Mouse (Mus musculus): ENCODE measurements around the gene Gm21988. TPM values are rescaled to one million over a fixed set of nuclear protein-coding genes. Genes with fewer than 3 reads are reported as not detected.

Gm21988 gene
- polyA plus RNA-seq (2017; shearing (Covaris generic)): 1 to 10 TPM; 5.2 to 7.6 TPM

DNA sequence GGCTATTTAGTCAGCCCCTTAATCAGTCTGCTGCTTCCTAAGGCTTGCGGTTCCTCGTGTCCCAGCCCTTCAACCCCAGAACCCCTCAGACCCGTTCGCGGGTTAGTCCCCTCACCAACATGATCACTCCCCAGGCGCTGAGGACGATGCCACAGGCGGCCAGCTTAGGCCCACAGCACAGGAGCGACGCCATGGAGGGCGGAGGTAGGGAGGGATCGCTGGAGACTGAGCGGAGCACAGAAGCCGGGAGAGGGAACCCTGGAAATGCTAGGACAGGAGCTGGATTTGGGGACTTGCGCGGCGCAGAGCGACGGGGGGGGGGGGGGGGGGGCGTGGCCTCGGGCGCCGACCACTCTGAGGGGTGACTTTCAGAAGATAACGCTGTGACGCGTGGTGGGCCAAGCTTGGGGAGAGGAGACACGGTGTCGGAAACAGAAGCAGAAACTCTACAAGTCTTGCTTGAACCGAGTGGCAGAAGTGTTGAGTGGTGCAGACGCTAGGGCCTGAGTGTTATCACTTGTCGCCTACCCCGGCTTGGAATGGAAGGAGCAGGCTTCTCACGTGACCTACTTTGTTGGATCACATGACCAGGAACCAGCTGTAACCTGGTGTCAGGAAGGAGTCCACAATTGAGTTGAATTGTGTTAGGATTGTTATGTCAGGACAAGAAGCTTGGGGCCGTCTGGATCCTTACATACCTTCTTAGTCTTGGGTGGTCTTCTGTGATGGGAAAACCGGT, at the start of gene Gm21988, which contains the start of gene Rnasek:
Gene Gm21988 (minus strand): TSS at position 290 of the 739 bp plus-strand sequence.
Gene Rnasek (minus strand): TSS at position 302 of the 739 bp plus-strand sequence.
- peak; percentile 45 for ATAC-seq

DNA sequence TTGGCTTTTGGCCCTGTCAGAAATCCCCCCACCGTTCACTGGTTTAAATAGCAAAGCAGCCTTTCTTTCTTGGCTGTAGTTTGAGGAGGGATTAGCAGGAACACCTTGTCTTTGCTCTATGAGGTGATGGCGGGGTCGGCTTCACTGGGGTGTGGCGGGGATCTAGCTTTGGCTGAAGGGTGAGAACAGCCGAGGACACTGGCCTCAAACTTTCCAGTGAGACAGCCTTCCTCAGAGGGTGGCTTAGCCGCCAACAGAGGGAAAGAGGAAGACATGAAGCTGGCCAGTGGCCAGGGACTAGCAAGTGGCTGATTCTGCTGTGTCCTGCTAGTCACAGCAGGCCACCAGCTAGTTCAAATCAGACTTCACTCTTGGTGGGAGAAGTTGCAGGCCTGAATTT, 49.6 kb upstream of the Gm21988 start:
- ATAC-seq: no peak

DNA sequence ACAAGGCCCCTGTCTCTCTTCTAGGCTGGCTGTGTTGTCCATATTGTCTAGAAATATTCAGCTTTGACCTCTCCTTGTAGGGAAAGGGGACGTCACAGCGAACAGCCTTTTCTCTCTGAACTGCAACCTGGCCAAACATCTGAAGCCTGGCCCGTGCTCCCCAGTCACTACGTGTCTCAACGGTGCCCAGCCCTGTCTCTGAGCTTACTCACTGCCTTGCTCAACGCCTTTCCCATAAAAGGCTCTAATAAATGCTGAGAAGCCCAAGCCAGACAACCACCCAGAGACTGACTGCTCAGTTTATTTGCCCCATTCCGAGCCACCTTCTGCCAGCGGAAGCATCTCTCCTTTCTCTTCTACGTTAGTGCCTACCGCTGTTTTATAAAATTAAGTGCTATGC, 48.5 kb upstream of the Gm21988 start:
- ATAC-seq: no peak

DNA sequence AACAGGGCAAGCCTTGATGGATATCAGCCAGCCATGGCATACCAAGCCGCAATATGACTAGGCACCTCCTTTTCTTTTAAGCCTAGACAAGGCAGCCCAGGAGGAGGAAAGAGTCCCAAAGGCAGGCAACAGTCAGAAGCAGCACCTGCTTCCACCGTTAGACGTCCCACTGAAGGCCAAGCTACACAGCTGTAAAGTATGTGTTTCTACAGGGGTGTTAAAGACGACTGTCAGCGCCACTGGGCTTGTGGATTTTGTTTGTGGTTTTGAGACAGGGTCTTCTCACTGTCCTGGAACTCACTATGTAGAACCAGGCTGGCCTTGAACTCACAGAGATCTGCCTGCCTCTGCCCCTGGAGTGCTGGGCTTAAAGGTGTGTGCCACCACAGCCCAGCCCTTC, 46.1 kb upstream of the Gm21988 start:
- ATAC-seq: no peak

DNA sequence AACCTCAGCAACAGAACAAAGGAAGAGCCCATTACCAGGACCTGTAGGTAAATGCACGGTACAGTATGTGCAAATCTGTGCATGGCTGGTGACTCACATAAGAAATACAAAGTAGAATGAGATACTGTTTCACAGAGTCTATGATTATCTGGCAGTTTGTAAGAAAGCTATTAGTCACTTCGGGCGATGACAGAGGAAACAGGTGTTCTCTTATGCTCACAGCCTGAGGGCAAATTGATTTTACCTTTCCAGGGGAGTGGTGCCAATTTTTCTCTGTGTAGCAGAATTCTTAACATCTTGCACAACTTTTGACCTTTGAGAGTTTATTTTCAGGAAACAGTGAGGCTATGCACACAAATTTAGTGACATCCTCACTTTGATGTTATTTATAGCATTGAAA, 45.1 kb upstream of the Gm21988 start:
- no peak for ATAC-seq

DNA sequence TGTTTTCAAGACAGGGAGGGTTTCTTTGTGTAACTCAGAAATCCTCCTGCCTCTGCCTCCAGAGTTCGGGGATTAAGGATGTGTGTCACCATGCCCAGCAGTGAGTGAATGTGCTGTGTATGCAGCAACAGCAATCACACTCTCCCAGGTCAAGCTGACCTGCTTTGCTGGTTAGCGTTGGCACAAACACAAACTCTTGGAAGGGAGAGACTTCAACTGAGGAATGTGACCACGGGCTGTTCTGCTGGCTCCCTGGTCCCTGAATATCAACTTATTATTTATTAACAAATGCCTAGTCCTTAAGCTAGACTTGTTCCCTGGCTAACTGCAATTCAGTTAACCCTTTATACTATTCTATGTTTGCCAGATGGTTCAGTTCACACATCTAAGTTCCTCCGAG, 44.0 kb upstream of the Gm21988 start:
- no peak for ATAC-seq

DNA sequence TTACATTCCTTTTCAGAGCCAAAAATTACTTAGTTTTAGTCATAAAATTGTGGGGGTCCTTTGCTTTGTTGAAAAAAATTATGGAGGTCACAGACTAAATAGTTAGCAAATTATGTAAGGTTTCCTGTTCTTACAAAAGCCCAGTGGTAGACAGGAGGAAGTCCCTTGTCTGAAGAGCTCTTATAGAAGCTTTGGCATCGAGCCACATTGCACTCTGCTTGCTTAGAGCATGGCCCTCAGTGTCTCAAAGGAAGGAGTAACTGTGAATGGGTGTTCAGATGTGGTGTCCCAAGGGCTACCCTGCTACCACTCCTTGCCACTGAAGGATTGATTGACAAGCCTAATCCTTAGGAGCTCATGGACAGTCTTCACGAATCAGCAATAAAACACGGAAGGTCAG, 40.8 kb upstream of the Gm21988 start:
- ATAC-seq: no peak

DNA sequence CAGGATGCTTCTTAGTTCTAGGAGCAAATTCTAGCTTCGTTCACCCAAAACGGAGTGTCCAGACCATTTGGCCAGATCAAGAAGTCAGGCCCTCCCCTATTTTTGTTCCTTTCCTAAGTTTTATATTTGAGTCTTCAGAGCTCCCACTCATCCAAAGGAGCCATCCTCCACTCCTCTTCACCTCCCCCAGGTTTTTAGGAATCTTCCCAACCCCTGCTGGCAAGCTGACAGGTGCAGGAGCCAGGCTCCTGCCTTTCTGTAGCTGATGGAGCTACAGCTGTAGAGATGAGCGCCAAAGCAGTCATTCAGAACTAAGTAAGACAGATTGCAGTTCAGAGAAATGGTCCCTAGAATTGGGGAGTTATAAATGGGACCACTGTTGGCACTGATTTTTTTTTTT, 39.3 kb upstream of the Gm21988 start:
- ATAC-seq: no peak

DNA sequence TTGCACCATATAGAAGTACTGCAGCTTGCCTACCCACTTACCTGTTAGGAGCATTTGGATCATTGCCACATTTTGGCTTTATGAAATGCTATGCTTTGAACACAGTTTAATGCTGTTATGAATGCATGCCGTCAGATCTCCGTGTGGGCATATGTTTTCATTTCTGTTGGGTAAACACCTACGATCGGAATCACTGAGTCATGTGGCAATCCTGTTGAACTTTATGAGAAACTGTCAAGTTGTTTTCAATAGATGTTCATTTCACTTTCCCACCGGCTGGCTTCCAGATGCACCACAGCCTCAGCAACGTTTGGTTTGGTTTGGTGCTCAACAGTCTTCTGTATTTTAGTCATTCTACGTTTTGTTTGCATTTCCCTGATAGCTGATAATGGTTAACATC, 32.0 kb upstream of the Gm21988 start:
- ATAC-seq: no peak

DNA sequence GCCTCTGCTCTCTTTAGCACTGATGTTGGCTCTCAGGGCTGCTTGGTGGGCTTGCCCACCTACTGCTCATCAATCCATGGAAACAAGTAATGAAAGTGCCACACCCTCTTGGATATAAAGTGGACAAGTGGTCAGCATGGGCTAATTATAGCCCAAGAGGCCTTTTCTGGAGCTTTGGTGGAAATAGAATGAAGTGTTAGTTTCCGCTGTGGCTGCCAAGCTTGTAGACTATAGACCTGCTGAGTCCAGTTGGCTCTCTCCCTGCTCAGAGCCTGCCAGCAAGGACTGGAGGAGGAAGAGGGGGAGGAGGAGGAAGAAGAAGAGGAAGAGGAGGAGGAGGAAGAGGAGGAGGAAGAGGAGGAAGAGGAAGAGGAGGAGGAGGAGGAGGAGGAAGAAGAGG, 26.8 kb upstream of the Gm21988 start:
- no peak for ATAC-seq

DNA sequence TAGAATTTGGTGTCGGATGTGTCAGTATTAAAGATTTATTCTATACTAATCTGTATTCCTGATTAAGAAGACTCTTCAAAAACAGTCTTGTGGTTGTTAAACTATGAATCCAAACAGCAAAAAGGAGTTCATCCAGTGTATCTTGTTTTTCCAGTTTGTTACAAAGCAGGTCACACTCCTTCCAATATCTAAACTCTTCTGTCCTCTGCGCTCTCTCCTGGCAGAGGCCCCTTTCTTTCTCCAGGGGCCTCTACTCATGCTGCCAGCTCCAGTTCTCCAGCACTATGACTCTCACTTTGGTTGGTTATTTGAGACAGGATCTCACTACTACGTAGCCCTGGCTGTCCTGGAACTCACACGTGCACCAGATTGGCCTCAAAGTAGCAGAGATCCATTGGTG, 26.2 kb upstream of the Gm21988 start:
- no peak for ATAC-seq

DNA sequence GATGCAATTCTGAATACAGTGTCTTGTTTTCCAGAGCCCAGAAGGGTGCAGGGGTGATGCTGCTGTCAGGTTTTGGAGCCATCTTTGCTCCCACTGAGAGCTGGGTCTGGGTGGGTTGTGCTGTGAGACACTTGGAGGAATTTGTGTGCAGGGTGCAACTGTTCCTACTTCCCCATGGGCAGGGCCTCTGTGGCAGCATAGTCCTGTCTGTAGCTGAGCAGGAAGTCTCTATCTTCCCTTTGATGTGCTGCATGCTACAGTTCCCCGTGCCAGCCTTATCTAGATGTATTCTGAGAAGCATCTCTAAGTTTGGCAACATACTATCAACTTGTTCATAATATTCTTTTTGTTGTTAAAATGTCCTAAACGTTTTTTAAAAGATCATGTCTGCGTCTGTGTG, 25.6 kb upstream of the Gm21988 start:
- ATAC-seq: peak; percentile 71

DNA sequence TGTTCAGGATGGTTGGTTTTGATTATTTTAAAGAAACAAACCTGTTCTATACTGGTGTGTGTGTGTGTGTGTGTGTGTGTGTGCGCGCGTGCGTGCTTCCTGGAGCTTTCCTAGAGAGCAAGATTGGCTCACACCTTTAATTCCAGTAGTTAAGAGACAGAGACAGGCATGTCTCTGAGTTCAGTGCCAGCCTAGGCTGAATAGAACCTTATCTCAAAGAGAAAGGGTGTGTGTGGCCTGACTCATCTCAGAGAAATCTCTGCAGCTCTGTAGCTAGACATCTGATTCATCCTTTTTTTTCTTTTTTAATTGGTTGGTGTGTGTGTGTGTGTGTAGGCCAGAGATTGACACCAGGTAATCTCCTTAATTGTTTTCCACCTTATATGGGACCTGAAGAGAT, 19.4 kb upstream of the Gm21988 start:
- no peak for ATAC-seq

DNA sequence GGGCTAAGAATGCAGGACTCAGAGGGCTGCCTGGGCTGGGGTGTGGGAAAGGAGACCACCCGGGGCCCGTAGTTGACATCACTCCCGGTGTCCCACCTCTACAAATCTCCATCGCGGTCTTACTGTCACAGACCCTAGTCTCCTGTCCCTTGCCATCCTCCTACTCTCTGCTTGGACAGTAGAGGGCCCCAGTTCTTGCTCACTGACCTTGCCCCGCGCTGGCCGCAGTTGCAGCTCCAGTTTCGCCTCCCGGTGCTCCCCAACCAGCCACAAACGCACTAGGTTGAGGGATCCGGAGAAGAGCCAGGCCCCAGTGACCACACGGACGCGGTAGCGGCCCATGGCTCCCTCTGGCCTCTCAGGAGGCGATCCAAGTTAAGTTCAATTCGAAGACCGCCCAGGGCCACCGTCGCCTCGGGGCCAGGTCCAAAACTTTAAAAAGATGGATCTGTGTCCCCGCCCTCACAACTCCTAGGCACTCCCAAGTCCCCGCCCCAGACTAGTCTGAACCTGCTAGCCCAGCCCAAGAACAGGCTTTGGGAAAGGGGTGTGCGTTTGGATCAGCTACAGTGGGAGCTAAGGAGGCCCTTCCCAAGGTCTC, 15.4 kb upstream of the Gm21988 start, which contains the start of gene Alox12:
Gene Alox12 (minus strand): TSS at position 423 of the 601 bp plus-strand sequence.
- ATAC-seq: no peak

DNA sequence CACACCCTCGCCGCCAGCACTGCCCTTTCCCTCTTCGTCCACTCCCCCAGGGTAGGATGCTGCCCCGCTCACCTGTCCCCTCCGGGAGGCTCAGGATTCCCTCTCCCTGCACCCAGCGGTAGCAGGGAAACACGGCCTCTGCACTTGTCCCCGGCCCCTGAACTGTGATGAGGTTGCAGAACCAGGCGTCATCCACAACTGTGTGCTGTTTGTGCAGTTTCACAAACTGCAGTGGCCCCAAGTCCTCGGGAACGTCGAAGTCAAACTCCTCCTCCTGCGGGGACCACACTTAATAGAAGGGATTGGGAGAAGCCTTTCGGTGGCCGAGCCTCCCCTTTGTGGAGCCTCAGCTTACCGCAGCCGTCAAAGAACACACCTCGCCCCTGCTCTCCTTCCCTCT, 14.7 kb upstream of the Gm21988 start:
- ATAC-seq: no peak

DNA sequence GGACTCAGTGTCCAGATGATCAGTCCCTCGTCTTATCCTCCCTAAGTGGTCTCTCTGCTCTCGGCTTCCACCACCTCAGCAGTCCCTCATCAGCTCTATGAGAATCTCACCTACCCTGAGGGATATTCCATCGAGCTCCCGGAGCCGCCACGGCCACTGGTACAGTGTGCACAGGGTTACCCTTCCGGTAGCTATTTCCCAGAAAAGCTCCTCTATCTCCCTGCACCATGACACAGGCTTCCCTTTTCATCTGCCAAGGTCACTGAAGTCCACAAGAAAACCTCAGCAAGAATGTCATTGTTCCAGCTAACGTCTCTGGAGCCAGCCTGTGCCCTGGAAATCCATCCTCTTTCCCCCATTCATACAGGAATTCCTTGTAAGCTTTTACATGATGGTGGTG, 12.2 kb upstream of the Gm21988 start:
- no peak for ATAC-seq

DNA sequence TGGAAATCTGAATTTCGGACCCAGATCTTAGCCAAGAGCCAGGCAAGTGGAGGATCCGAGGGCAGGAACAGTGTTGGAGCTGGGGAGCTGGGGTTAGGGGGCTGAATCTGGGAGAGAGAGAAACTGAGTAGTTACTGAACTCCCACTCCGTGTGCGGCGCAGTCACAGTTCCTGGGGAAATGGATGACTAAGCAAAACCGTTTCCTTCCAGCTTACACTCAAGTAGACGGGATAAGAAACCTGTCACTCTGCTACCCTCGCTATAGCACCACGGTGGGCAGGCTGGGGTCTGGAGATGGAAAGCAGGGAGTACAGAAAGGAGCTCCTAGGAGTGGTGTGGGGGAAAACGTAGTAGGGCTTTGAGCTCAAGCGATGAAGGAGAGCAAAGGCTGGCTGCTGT, 10.5 kb upstream of the Gm21988 start:
- ATAC-seq: no peak

DNA sequence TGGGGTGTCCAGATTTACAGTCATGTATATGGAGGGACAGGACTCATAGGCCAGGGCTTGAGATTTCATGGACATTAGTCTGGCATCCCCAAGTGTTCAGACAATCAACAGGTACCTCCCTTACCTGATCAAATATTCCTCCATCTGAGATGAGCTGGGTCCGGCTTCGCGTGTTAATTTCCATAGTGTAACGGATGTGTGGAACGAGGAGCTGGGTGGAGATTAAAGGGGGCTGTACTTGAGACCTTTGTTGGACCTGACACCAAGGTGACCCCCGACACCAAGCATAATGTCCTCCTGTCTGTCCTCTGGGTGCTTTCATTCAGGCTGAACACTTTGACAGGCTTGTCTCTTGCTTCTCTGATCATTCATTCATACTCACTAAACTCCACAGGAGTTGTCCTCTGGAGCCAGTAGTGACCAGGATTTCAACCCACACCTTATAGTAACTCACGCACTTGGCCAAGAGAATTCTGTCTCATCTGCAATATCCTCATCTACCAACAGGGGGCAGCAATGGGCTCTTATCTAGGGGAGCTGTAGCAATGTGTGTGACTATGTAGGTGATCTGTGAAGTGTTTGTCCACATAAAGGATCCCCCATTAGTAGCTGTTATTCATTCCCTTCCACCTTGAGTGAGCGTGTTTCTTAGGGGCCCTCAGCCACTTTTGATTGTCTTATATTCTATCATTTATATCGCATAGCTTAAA, 7.7 kb upstream of the Gm21988 start:
- ATAC-seq: no peak

DNA sequence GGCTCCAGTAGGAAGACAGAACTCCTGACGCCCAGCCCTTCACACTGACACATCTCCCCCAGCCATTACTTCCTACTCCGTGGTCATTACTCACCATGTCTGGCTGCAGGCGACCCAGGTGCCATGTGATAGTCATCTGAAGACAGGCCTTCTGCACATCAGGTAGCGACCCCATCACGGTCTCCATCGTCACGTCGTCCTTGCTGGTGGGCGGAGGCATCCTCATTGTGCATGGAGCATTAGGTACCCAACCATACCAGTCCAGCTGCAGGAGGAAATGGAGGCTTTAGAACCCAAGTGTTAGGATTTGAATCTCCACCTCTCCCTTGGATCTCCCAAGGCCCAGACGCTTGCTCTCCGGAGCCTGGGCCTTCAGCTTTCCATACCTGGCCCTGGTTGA, 3.0 kb upstream of the Gm21988 start:
- ATAC-seq: no peak

DNA sequence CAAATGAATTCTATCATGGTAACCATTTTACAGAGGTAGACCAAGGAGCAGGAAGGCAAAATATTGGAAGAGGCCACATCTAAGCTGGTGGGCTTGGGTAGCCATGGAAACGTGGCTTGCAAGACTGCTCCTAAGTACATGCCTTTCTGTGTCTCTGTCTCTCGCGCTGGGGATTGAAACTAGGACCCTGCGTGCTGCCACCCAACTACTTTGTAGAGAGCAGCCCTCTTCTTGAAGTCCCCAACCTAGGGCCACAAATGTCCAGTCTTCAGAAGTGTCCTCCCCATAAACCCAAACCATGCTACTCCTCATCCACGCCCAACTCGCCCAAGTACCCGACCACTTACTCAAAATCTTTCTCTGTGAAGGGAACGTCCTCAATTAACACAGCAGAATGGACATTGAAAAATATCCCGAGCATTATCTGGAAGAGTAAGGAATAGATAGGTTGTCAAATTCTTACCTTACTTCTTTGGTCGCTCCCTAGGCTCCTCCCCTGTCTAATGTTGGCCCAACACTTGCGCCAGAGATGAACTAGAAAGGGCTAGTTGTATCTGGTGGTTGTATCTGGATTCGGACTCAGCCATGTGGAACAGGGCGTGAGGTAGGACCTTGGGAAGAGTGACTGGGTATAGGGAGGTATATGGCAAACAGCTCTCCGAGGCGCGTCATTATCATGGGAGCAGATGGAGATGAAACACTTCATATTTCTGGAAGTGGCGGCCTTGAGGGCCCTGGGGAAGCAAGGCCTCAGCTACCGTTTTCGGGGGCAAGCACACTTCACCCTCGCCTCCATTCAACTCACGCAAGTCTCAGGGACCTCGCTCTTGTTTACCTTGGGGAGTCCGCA, 814 bp downstream of the Gm21988 start:
- ATAC-seq: no peak

DNA sequence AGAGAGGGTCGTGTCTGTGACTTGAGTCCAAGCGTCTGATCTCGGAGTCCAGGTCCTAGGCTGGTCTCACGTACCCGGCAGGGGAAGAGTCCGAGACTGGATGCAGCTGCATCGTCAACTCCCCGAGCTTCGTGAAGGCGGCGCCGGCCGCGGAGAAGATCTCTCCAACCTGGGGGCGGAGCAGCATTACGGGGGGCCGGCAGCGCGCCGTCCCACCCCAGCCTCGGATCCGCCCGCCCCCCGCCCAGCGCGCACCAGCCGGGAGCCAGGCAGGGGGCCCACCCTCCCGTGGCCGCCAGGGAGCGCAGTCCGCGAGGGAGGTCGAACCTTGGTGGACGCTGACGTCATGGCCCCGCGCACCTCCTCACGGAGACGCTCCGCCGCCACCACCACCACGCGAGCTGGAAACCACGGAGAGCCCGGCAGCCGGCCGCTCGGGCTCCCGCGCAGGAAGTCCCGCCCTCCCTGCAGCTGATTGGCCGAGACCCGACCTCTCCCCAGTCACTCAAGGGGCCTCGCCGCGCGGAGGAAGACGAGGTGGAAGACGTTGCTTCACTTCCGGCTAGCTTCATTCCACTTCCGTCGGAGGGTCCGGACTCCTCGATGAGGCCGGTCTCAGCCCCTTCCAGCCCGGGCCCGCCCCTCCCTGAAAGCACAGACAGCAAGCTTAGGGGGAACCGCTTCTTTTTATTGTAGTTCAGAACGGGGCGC, 2.0 kb downstream of the Gm21988 start, which contains the start of gene 0610010K14Rik:
Gene 0610010K14Rik (minus strand): TSS at position 458 of the 711 bp plus-strand sequence.
- ATAC-seq: peak; percentile 86

DNA sequence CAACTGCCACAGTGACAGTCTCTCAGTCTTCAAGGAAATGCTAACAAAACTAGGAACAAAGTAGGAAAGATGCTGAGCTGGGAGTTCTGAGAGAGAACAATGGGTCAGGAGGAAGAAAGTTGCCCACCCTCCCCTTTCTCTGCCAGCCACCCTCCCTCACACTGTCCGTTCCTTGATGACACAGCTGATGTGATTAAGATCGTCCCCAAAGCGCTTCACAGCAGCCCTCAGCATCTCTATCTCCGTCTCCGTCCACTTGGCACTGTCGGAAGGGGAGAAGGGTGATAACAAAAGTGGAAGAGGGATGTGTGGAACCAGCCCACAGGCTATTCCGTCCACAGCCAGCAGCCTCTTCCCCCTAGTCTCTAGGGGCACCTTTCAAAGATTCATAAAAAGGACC, 2.9 kb downstream of the Gm21988 start:
- ATAC-seq: no peak

Data from activated CD4-positive, CD25-positive, alpha-beta regulatory T cell, adult 4 months (primary cell).